Mouse (Mus musculus) MEL (cell line): ENCODE measurements around the gene Ripor3. TPM values are rescaled to one million over a fixed set of nuclear protein-coding genes. Genes with fewer than 3 reads are reported as not detected.

ENCODE experiments used
- DNase-seq: peaks from one replicate; pipeline ENCODE4 v3.0.0; 2011; ENCODE audit warnings: low read depth, low spot score
- H3K27ac ChIP-seq: 2 replicates; pipeline ENCODE4 v1.5.1; 2012; ENCODE audit warnings: low read depth, mild to moderate bottlenecking, control low read depth, low read length, moderate library complexity; ENCODE audit not compliant: control insufficient read depth
- H3K27me3 ChIP-seq, 2 experiments: fragments of 150-350 bp in 1 of 2; sonication (generic) in 1 of 2; 2 replicates each; pipeline ENCODE4 v1.6.1; 2012; ENCODE audit warnings: low read length in 2 of 2, mild to moderate bottlenecking in 2 of 2, improper control_type of control experiment in 1 of 2, moderate library complexity in 1 of 2; ENCODE audit not compliant: insufficient read depth in 2 of 2, control insufficient read depth in 1 of 2
- H3K36me3 ChIP-seq, 2 experiments: 2 replicates each; pipeline ENCODE4 v1.6.1; 2012 to 2014; ENCODE audit warnings: low read length in 2 of 2, improper control_type of control experiment in 1 of 2, inconsistent platforms in 1 of 2, mild to moderate bottlenecking in 1 of 2; ENCODE audit not compliant: insufficient read depth in 2 of 2, control insufficient read depth in 1 of 2
- H3K4me1 ChIP-seq, 2 experiments: fragments of 150-350 bp in 1 of 2; sonication (generic) in 1 of 2; 2 replicates each; pipeline ENCODE4 v1.6.1; 2012; ENCODE audit warnings: low read length in 2 of 2, improper control_type of control experiment in 1 of 2, mild to moderate bottlenecking in 1 of 2; ENCODE audit not compliant: insufficient read depth in 2 of 2, control insufficient read depth in 1 of 2
- H3K4me3 ChIP-seq, 2 experiments: fragments of 150-350 bp in 1 of 2; sonication (generic) in 1 of 2; 2 replicates each; pipeline ENCODE4 v1.5.1; 2012; ENCODE audit warnings: low read depth in 2 of 2, low read length in 2 of 2, mild to moderate bottlenecking in 2 of 2, moderate library complexity in 2 of 2, control low read depth in 1 of 2, improper control_type of control experiment in 1 of 2; ENCODE audit not compliant: control insufficient read depth in 1 of 2, insufficient read depth in 1 of 2
- H3K79me2 ChIP-seq: 2 replicates; pipeline ENCODE4 v1.6.1; 2012; ENCODE audit warnings: mild to moderate bottlenecking, low read length, moderate library complexity; ENCODE audit not compliant: control insufficient read depth, poor library complexity, insufficient read depth
- H3K9ac ChIP-seq: 2 replicates; pipeline ENCODE4 v1.6.1; 2012; ENCODE audit warnings: low read depth, mild to moderate bottlenecking, control low read depth, low read length, moderate library complexity; ENCODE audit not compliant: control insufficient read depth, poor library complexity, severe bottlenecking
- H3K9me3 ChIP-seq: fragments of 150-350 bp; sonication (generic); replicated peaks from 2 replicates; pipeline ENCODE4 v1.6.1; 2012; ENCODE audit warnings: mild to moderate bottlenecking, low read length, improper control_type of control experiment, moderate library complexity; ENCODE audit not compliant: insufficient read depth
- BHLHE40 ChIP-seq: IDR thresholded peaks from 2 replicates; pipeline ENCODE4 v1.6.1; 2012; ENCODE audit warnings: low read depth, mild to moderate bottlenecking, inconsistent platforms, low read length, improper control_type of control experiment, borderline replicate concordance
- CHD2 ChIP-seq: IDR thresholded peaks from 2 replicates; pipeline ENCODE4 v1.6.1; 2011; ENCODE audit warnings: low read length, improper control_type of control experiment
- CTCF ChIP-seq, 3 experiments: IDR thresholded peaks in 2 of 3; conservative IDR thresholded peaks in 1 of 3; 2 replicates each; pipeline ENCODE4 v1.5.1; 2011 to 2012; ENCODE audit warnings: low read length in 3 of 3, low read depth in 2 of 3, mild to moderate bottlenecking in 2 of 3, improper control_type of control experiment in 1 of 3, inconsistent platforms in 1 of 3, mixed read lengths in 1 of 3, moderate library complexity in 1 of 3; ENCODE audit not compliant: control insufficient read depth in 1 of 3, insufficient read depth in 1 of 3, poor library complexity in 1 of 3, severe bottlenecking in 1 of 3
- E2F4 ChIP-seq: IDR thresholded peaks from 2 replicates; pipeline ENCODE4 v1.6.1; 2011; ENCODE audit warnings: low read depth, low read length, improper control_type of control experiment, borderline replicate concordance
- ELF1 ChIP-seq: IDR thresholded peaks from 2 replicates; pipeline ENCODE4 v1.6.1; 2014; ENCODE audit warnings: low read depth, mild to moderate bottlenecking, inconsistent platforms, low read length, improper control_type of control experiment, moderate library complexity
- ETS1 ChIP-seq: IDR thresholded peaks from 2 replicates; pipeline ENCODE4 v1.6.1; 2012; ENCODE audit warnings: low read depth, mild to moderate bottlenecking, inconsistent platforms, low read length, improper control_type of control experiment, moderate library complexity
- GABPA ChIP-seq: IDR thresholded peaks from 2 replicates; pipeline ENCODE4 v1.6.1; 2012; ENCODE audit warnings: low read depth, mild to moderate bottlenecking, inconsistent platforms, low read length, improper control_type of control experiment, moderate library complexity
- GATA1 ChIP-seq: IDR thresholded peaks from 2 replicates; pipeline ENCODE4 v1.6.1; 2011; ENCODE audit warnings: low read depth, low read length, improper control_type of control experiment
- KAT2A ChIP-seq: conservative IDR thresholded peaks from 2 replicates; pipeline ENCODE4 v1.6.1; 2012; ENCODE audit warnings: low read depth, low read length, improper control_type of control experiment, inconsistent platforms
- MAFK ChIP-seq: IDR thresholded peaks from 2 replicates; pipeline ENCODE4 v1.6.1; 2011; ENCODE audit warnings: low read depth, mild to moderate bottlenecking, low read length, improper control_type of control experiment, borderline replicate concordance
- MAZ ChIP-seq: IDR thresholded peaks from 2 replicates; pipeline ENCODE4 v1.6.1; 2012; ENCODE audit warnings: low read depth, mild to moderate bottlenecking, inconsistent platforms, low read length, improper control_type of control experiment
- MEF2A ChIP-seq: IDR thresholded peaks from 2 replicates; pipeline ENCODE4 v1.6.1; 2014; ENCODE audit warnings: low read depth, mild to moderate bottlenecking, inconsistent platforms, low read length, improper control_type of control experiment; ENCODE audit not compliant: poor library complexity, insufficient replicate concordance, severe bottlenecking; ENCODE audit errors: extremely low read depth
- MXI1 ChIP-seq: IDR thresholded peaks from 2 replicates; pipeline ENCODE4 v1.6.1; 2011; ENCODE audit warnings: mild to moderate bottlenecking, low read depth, low read length, improper control_type of control experiment
- NELFE ChIP-seq: IDR thresholded peaks from 2 replicates; pipeline ENCODE4 v1.6.1; 2011; ENCODE audit warnings: low read depth, low read length, improper control_type of control experiment
- POLR2AphosphoS2 ChIP-seq: IDR thresholded peaks from 2 replicates; pipeline ENCODE4 v1.6.1; 2011; ENCODE audit warnings: low read length, improper control_type of control experiment
- POLR2AphosphoS5 ChIP-seq: IDR thresholded peaks from 2 replicates; pipeline ENCODE4 v1.6.1; 2012; ENCODE audit warnings: low read depth, borderline replicate concordance, mild to moderate bottlenecking, inconsistent platforms, low read length, moderate library complexity, mixed read lengths
- RCOR1 ChIP-seq: IDR thresholded peaks from 2 replicates; pipeline ENCODE4 v1.6.1; 2012; ENCODE audit warnings: low read depth, mild to moderate bottlenecking, inconsistent platforms, low read length, improper control_type of control experiment
- SIN3A ChIP-seq: IDR thresholded peaks from 2 replicates; pipeline ENCODE4 v1.6.1; 2012; ENCODE audit warnings: low read length, improper control_type of control experiment, inconsistent platforms
- SMC3 ChIP-seq: IDR thresholded peaks from 2 replicates; pipeline ENCODE4 v1.6.1; 2011; ENCODE audit warnings: low read depth, low read length, improper control_type of control experiment
- TAL1 ChIP-seq: IDR thresholded peaks from 2 replicates; pipeline ENCODE4 v1.6.1; 2012; ENCODE audit warnings: mild to moderate bottlenecking, inconsistent platforms, low read length, moderate library complexity, mixed read lengths
- TBP ChIP-seq: IDR thresholded peaks from 2 replicates; pipeline ENCODE4 v1.8.0; 2011; ENCODE audit warnings: low read depth, low read length, improper control_type of control experiment
- TCF12 ChIP-seq: IDR thresholded peaks from 2 replicates; pipeline ENCODE4 v1.6.1; 2014; ENCODE audit warnings: low read depth, mild to moderate bottlenecking, inconsistent platforms, low read length, improper control_type of control experiment, moderate library complexity
- UBTF ChIP-seq: IDR thresholded peaks from 2 replicates; pipeline ENCODE4 v1.6.1; 2012; ENCODE audit warnings: low read depth, mild to moderate bottlenecking, inconsistent platforms, low read length, improper control_type of control experiment, moderate library complexity, borderline replicate concordance; ENCODE audit not compliant: insufficient read depth
- ZC3H11A ChIP-seq: IDR thresholded peaks from 2 replicates; pipeline ENCODE4 v1.6.1; 2012; ENCODE audit warnings: low read depth, mild to moderate bottlenecking, inconsistent platforms, low read length, improper control_type of control experiment
- ZKSCAN1 ChIP-seq: IDR thresholded peaks from 2 replicates; pipeline ENCODE4 v1.6.1; 2012; ENCODE audit warnings: low read depth, mild to moderate bottlenecking, inconsistent platforms, low read length, improper control_type of control experiment, moderate library complexity
- ZMIZ1 ChIP-seq: IDR thresholded peaks from 2 replicates; pipeline ENCODE4 v1.6.1; 2012; ENCODE audit warnings: low read depth, mild to moderate bottlenecking, inconsistent platforms, low read length, improper control_type of control experiment, moderate library complexity
- ZNF384 ChIP-seq: IDR thresholded peaks from 2 replicates; pipeline ENCODE4 v1.6.1; 2012; ENCODE audit warnings: low read depth, mild to moderate bottlenecking, inconsistent platforms, low read length, improper control_type of control experiment
- polyA plus RNA-seq, 2 experiments: library from polyadenylated mRNA; stranded (reverse) in 1 of 2; unstranded in 1 of 2; fragments of >175 nt in 1 of 2; fragments of >200 nt in 1 of 2; gene quantifications; 2 replicates each; pipeline versions ENCODE4 v1.2.1 to v1.2.4; 2012; ENCODE audit warnings: low replicate concordance in 2 of 2, low read depth in 1 of 2; ENCODE audit not compliant: insufficient read length in 2 of 2, insufficient read depth in 1 of 2, missing spikeins in 1 of 2
- total RNA-seq: library from RNA; depleted of rRNA; stranded (reverse); fragments of 300-350 nt; gene quantifications from 2 replicates; pipeline ENCODE4 v1.2.3, GENCODE M21; 2012

Gene Ripor3
- total and polyA plus RNA-seq, 3 experiments, result not detected

DNA sequence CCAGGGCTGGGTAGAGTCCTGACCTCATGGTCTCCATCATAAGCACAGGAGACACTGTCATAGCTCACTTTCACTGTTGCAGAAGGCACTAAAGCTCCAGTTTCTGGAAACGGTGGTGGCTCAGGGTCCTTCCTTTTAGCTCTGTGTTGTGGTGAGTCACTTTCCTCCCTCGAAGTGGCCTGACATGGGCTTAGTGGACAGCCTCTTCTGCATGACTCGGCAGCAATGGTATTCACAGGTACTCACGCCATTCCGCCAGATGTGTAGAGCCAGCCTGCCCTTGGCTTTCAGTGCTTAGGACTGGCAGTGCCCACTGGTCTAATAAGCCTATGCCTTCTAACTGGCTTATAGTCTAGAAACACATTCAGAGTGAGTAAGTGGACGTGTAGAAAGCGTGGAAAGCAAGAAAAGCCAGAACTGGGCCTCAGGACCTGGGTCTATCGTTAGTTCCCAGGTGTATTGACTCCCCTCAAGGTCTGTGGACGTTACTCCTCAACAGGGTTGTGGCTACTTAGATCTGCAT is 46.6 kb downstream of the Ripor3 start:
- Histone ChIP-seq H3K79me2 (no peaks in the 10 kb centered on the region), H3K27ac (no peak overlapping the region), H3K4me1 (peaks cover 4 to 7% of the 10 kb centered on the region in 2 experiments; a peak in 2 of 4 replicates), H3K9me3 (no peaks in the 10 kb centered on the region), H3K9ac (no peak overlapping the region), H3K27me3 (no peaks in the 10 kb centered on the region), H3K4me3 (no peak overlapping the region), H3K36me3 (peaks cover 0 to 2% of the 10 kb centered on the region in 2 experiments; a peak in 3 of 4 replicates)
- TF ChIP-seq CHD2 (no peak), GATA1 (no peak), RCOR1 (no peak), POLR2AphosphoS2 (no peak), TCF12 (no peak), TBP (no peak), ZKSCAN1 (no peak), SIN3A (no peak), ZMIZ1 (no peak), MAFK (no peak), E2F4 (no peak), ZNF384 (no peak), MEF2A (no peak), ETS1 (no peak), KAT2A (no peak), ELF1 (no peak), MXI1 (no peak), NELFE (no peak), MAZ (no peak), TAL1 (no peak)
- no peak for DNase-seq

GRCm38 (mm10) chr2:167963176-167963575 is 47.2 kb downstream of the Ripor3 start:
- H3K27me3 ChIP-seq, result no peaks in the 10 kb centered on the region
- no peak overlapping the region for H3K27ac ChIP-seq
- TF ChIP-seq BHLHE40 (no peak), UBTF (no peak), ELF1 (no peak), ZC3H11A (no peak), SMC3 (no peak), RCOR1 (no peak), MXI1 (no peak), POLR2AphosphoS2 (no peak), SIN3A (no peak), ZKSCAN1 (no peak), MEF2A (no peak), TAL1 (no peak), GABPA (no peak), GATA1 (no peak), POLR2AphosphoS5 (no peak), CTCF (IDR thresholded peaks at IDR 0.05 in 2 of 3, conservative IDR thresholded peaks at IDR 0.05 in 1 of 3; ENCODE audit: control insufficient read depth in 1 of 3, insufficient read depth in 1 of 3, low read depth in 2 of 3, low read length in 3 of 3, poor library complexity in 1 of 3, severe bottlenecking in 1 of 3) (no peak)
- peaks cover 4 to 7% of the 10 kb centered on the region in 2 experiments; a peak in 2 of 4 replicates for H3K4me1 ChIP-seq
- H3K9me3 ChIP-seq, result no peaks in the 10 kb centered on the region
- H3K9ac ChIP-seq, result no peak overlapping the region
- no peak for DNase-seq
- peaks cover 0 to 2% of the 10 kb centered on the region in 2 experiments; a peak in 3 of 4 replicates for H3K36me3 ChIP-seq
- no peak overlapping the region for H3K4me3 ChIP-seq
- H3K79me2 ChIP-seq, result no peaks in the 10 kb centered on the region
